Comparison of ENCODE assay signal across 13 mouse cellular contexts in genomic region chr8:61182020-61182419, GRCm38 (mm10). TPM values are rescaled to one million over a fixed set of nuclear protein-coding genes. Genes with fewer than 3 reads are reported as not detected.
A peak's percentile ranks its signal among the peaks of the same experiment; 100 is the strongest.
DNase-seq lines count a peak whose midpoint lies in the region; ATAC-seq lines count a peak whose summit lies in the region.
"Had no signal": no experiment of that assay in that cellular context is flagged by ENCODE, and none has a peak within 500 bp of the region (broad histone marks: within the 10 kb centered on the region; RNA-seq: fewer than 3 reads in every experiment).

No protein-coding gene starts in this region.

- H3K27me3 ChIP-seq in lung, embryonic 15.5 days = no peaks in the 10 kb centered on the region
- no peaks in the 10 kb centered on the region; the same call in 1 of the 2 replicates for H3K27me3 ChIP-seq in midbrain, embryonic 13.5 days
- H3K27me3 ChIP-seq: liver, embryonic 12.5 days had no signal

- peaks cover 21% of the 10 kb centered on the region for H3K4me1 ChIP-seq in lung, embryonic 15.5 days
- peaks cover 11% of the 10 kb centered on the region; the same call in 1 of the 2 replicates for H3K4me1 ChIP-seq in midbrain, embryonic 13.5 days (replicated peaks)
- H3K4me1 ChIP-seq: liver, embryonic 12.5 days had no signal

- intact Hi-C loops in gastrocnemius, postnatal 14 days (cut with DNase I; ENCODE audit: low total_unique reads) = no loop called here
- intact Hi-C loops in gastrocnemius, postnatal 36 days (cut with DNase I) = no loop called here
- intact Hi-C loops in heart, postnatal 10 days (cut with DNase I) = no loop called here

- H3K9me3 ChIP-seq in lung, embryonic 15.5 days = no peaks in the 10 kb centered on the region
- no peaks in the 10 kb centered on the region for H3K9me3 ChIP-seq in midbrain, embryonic 13.5 days
- H3K9me3 ChIP-seq: liver, embryonic 12.5 days; midbrain, embryonic 10.5 days had no signal

- no peak overlapping the region for H3K9ac ChIP-seq in lung, embryonic 15.5 days
- no peak overlapping the region for H3K9ac ChIP-seq in midbrain, embryonic 13.5 days (replicated peaks)
- H3K9ac ChIP-seq: liver, embryonic 12.5 days had no signal

- 44% methylated on average over 4 of the region's 4 CpGs for WGBS in lung, embryonic 15.5 days
- 97% methylated on average over 4 of the region's 4 CpGs for WGBS in midbrain, embryonic 13.5 days

- no peak overlapping the region for H3K4me2 ChIP-seq in lung, embryonic 15.5 days
- no peak overlapping the region for H3K4me2 ChIP-seq in midbrain, embryonic 13.5 days (replicated peaks)
- H3K4me2 ChIP-seq: liver, embryonic 12.5 days had no signal

- ATAC-seq in lung, embryonic 15.5 days (ENCODE audit: borderline replicate concordance, extremely low read depth, low FRiP score, low TSS enrichment) = peak; percentile 72; the same call in 1 of the 2 replicates
- ATAC-seq in midbrain, embryonic 13.5 days = no peak
- ATAC-seq: liver, embryonic 12.5 days had no signal

- H3K4me3 ChIP-seq in lung, embryonic 15.5 days = no peak overlapping the region
- H3K4me3 ChIP-seq in midbrain, embryonic 13.5 days (replicated peaks) = no peak overlapping the region
- H3K4me3 ChIP-seq: liver, embryonic 12.5 days; midbrain, embryonic 10.5 days had no signal

- no peaks in the 10 kb centered on the region for H3K36me3 ChIP-seq in lung, embryonic 15.5 days
- no peaks in the 10 kb centered on the region for H3K36me3 ChIP-seq in midbrain, embryonic 13.5 days
- H3K36me3 ChIP-seq: liver, embryonic 12.5 days; midbrain, embryonic 10.5 days had no signal

- H3K27ac ChIP-seq in lung, embryonic 15.5 days = 0 out of 2 replicates have a peak overlapping the region, but pooled peaks have one; percentile 21
- H3K27ac ChIP-seq in midbrain, embryonic 13.5 days = no peak overlapping the region
- H3K27ac ChIP-seq: liver, embryonic 12.5 days; midbrain, embryonic 10.5 days had no signal

- peak; percentile 13 for DNase-seq in gastrocnemius, postnatal 14 days
- DNase-seq in gastrocnemius, postnatal 36 days = no peak
- no peak for DNase-seq in lung, postnatal 14 days
- peak; percentile 17 for DNase-seq in cerebellum, adult 11-12 months
- peak; percentile 42 to 44 for DNase-seq in heart, postnatal 10 days
- no peak for DNase-seq in right cerebral cortex, postnatal 10 days (ENCODE audit: low spot score in 2 of 2)
- DNase-seq: B cell, adult 2 months; kidney, adult 18-20 months; thymus, postnatal 36 days had no signal

RNA-seq across cellular contexts. Expression of gene Sh3rf1, which starts 41.7 kb away (rescaled TPM):
- 1 to 10 TPM; 2.8 to 3.4 TPM for total RNA-seq in gastrocnemius, postnatal 14 days (2021)
- total RNA-seq in gastrocnemius, postnatal 36 days (2021) = 1 to 10 TPM; 1.7 to 2.2 TPM
- 15.8 and 16.8 TPM in 2 replicates for polyA plus RNA-seq in lung, embryonic 15.5 days (2015; fragmentation: Nextera tagmentation; extraction: Ambion mirVana)
- total RNA-seq in heart, postnatal 10 days (2021) = 1 to 10 TPM; 9.4 to 9.8 TPM
- 29.3 and 29.8 TPM in 2 replicates for polyA plus RNA-seq in midbrain, embryonic 13.5 days (2015; fragmentation: Nextera tagmentation; extraction: Ambion mirVana)

Comparison
In these comparisons a context has a peak if more than half of its experiments do, and no peak if none do; other contexts are left out.
1. DNase-seq: peak in gastrocnemius, postnatal 14 days (single experiment), cerebellum, adult 11-12 months (single experiment) and heart, postnatal 10 days (2 of 2); none in gastrocnemius, postnatal 36 days (0 of 2), lung, postnatal 14 days (single experiment) and right cerebral cortex, postnatal 10 days (0 of 2).